Mouse (Mus musculus): ENCODE measurements around the gene Epha6. TPM values are rescaled to one million over a fixed set of nuclear protein-coding genes. Genes with fewer than 3 reads are reported as not detected.
A peak's percentile ranks its signal among the peaks of the same experiment; 100 is the strongest.

Gene Epha6
- polyA plus RNA-seq, 1 experiment from 2014 or later: 1.4 TPM

DNA sequence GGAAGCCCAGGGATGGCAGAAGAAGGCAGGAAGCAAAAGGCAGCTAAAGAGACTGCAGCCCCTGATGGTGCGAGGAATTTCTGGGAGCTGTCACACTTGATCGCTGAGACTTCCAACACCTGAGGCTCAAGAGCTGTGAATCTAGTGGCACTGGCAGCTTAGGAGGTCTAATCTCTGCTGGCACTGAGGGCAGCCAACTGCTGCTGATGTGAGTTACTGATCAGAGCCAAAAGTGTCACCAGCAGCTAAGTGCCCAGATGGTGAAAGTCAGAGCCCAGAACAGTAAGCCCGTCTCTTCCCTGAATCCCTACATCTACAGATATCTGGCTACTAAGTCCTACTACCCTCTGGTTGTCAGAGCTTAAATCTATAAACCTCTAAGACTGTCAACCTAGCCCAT, 518.4 kb downstream of the Epha6 start:
- WGBS: 92% methylated on average over 3 of the region's 3 CpGs

DNA sequence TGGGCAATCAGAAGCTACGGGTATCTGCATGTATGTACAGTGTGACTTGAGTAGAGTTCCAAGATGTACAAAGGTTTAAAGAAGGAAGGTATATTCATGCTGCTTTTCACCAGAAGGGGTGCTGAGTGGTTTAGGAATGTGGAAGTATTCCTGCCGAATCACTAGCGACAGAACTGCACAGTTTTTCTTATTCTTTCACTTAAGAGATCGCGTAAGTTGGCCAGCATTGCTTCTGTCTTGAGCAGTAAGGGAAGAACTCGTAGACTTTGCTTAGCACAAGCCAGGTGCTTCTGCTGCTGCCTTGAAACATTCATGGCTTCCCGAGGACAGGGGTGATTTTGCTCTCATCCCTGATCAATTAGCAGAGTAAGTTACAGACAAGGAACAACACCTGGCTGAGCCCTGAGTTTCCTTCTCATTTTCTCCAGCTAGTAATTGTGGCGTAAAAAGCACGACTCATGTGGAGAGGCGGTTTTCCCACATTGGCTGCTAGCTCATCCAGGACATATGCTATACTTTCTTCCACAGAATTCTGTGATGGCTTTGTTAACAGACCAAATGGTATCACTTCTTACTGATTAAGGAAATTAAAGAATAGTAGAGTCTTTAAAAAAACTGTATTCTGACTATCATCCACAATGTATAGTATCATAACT, 534.7 kb downstream of the Epha6 start:
- 85% methylated on average over 10 of the region's 10 CpGs for WGBS
- H3K4me2 ChIP-seq: no peak overlapping the region
- no peaks in the 10 kb centered on the region for H3K36me3 ChIP-seq (ENCODE audit: control insufficient read depth, insufficient read depth, low read length)
- H3K9ac ChIP-seq (ENCODE audit: low read length): no peak overlapping the region
- no peaks in the 10 kb centered on the region for H3K9me3 ChIP-seq (ENCODE audit: control insufficient read depth, low read length)
- H3K4me1 ChIP-seq (ENCODE audit: control insufficient read depth, insufficient read depth, low read length): no peaks in the 10 kb centered on the region
- no peaks in the 10 kb centered on the region for H3K27me3 ChIP-seq (ENCODE audit: control insufficient read depth, insufficient read depth, low read length)
- no peak overlapping the region for H3K27ac ChIP-seq (ENCODE audit: low read depth, low read length)
- no peak overlapping the region for H3K4me3 ChIP-seq (ENCODE audit: low read depth, low read length)
- ATAC-seq (ENCODE audit: low FRiP score): no peak
- DNase-seq (ENCODE audit: low spot score, missing footprints): no peak

More for the DNA sequence above, 518.4 kb downstream of the Epha6 start:
- no peak for DNase-seq (ENCODE audit: low spot score, missing footprints)
- Histone ChIP-seq H3K4me2 (no peak overlapping the region), H3K4me1 (ENCODE audit: control insufficient read depth, insufficient read depth, low read length) (no peaks in the 10 kb centered on the region), H3K36me3 (ENCODE audit: control insufficient read depth, insufficient read depth, low read length) (no peaks in the 10 kb centered on the region), H3K4me3 (ENCODE audit: low read depth, low read length) (no peak overlapping the region), H3K9me3 (ENCODE audit: control insufficient read depth, low read length) (no peaks in the 10 kb centered on the region), H3K27me3 (ENCODE audit: control insufficient read depth, insufficient read depth, low read length) (no peaks in the 10 kb centered on the region), H3K9ac (ENCODE audit: low read length) (no peak overlapping the region), H3K27ac (ENCODE audit: low read depth, low read length) (no peak overlapping the region)
- no peak for ATAC-seq (ENCODE audit: low FRiP score)

DNA sequence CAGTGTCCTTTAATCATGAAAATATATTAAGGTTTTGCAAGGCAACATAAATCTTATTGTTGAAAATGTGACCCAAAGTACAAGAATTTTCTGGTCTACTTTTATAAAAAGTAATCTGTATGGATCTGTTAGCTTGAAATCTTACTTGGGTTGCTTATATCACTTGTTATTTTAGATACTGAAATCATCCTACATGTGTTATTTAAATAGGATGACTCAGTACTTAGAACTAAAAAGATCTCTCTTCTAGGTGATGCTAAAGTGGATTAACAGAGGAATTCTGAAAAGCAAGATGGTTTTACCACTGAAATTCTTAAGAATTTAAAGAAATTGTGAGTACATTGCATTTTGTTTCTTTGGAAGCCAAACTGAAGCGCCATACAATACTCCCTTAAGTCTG, 561.5 kb downstream of the Epha6 start:
- H3K9me3 ChIP-seq (ENCODE audit: control insufficient read depth, low read length): no peaks in the 10 kb centered on the region
- H3K36me3 ChIP-seq (ENCODE audit: control insufficient read depth, insufficient read depth, low read length): no peaks in the 10 kb centered on the region
- H3K9ac ChIP-seq (ENCODE audit: low read length): no peak overlapping the region
- H3K4me2 ChIP-seq: no peak overlapping the region
- 89% methylated on average over 1 of the region's 1 CpGs for WGBS
- H3K4me1 ChIP-seq (ENCODE audit: control insufficient read depth, insufficient read depth, low read length): no peaks in the 10 kb centered on the region
- no peak overlapping the region for H3K4me3 ChIP-seq (ENCODE audit: low read depth, low read length)
- ATAC-seq (ENCODE audit: low FRiP score) (no peak), DNase-seq (ENCODE audit: low spot score, missing footprints) (no peak)
- no peak overlapping the region for H3K27ac ChIP-seq (ENCODE audit: low read depth, low read length)
- H3K27me3 ChIP-seq (ENCODE audit: control insufficient read depth, insufficient read depth, low read length): no peaks in the 10 kb centered on the region

GRCm38 (mm10) chr16:60028381-60028780, 577.0 kb downstream of the Epha6 start:
- WGBS: 60% methylated on average over 1 of the region's 1 CpGs
- Histone ChIP-seq H3K4me3 (ENCODE audit: low read depth, low read length) (no peak overlapping the region), H3K9me3 (ENCODE audit: control insufficient read depth, low read length) (no peaks in the 10 kb centered on the region), H3K4me1 (ENCODE audit: control insufficient read depth, insufficient read depth, low read length) (no peaks in the 10 kb centered on the region), H3K27ac (ENCODE audit: low read depth, low read length) (no peak overlapping the region), H3K36me3 (ENCODE audit: control insufficient read depth, insufficient read depth, low read length) (no peaks in the 10 kb centered on the region), H3K27me3 (ENCODE audit: control insufficient read depth, insufficient read depth, low read length) (no peaks in the 10 kb centered on the region), H3K9ac (ENCODE audit: low read length) (no peak overlapping the region), H3K4me2 (no peak overlapping the region)
- no peak for ATAC-seq (ENCODE audit: low FRiP score)
- no peak for DNase-seq (ENCODE audit: low spot score, missing footprints)

DNA sequence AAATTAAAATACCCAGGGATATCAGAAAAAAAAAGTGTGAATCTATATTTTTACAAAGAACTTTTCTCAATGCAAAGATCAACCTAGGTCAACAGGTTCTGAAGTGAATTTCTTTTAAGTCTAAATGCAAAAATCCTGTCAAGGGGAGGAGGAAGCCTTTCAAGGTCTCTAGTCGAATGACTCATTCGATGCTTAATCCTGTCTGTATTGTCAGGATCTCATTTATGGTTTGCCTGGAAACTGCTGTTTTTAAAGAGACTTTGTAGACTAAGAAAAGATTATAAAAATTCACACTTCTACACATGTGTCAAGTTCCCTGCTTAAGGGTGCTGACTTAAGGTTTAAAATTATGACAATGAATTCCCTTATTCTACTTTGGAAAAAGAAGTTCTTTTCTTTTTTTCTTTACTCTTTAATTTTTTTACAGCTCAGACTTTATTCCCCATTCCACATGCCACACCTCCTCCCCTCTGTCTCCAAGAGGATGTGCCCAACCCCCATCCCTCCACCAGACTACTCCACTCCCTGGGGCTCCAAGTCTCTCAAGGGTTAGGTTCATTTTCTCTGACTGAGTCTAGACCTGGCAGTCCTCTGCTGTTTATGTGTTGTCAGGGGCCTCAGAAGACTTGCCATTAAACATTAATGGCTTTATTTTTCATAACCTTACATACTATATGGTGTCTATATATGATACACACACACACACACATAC, 598.3 kb downstream of the Epha6 start:
- no peaks in the 10 kb centered on the region for H3K36me3 ChIP-seq (ENCODE audit: control insufficient read depth, insufficient read depth, low read length)
- no peaks in the 10 kb centered on the region for H3K9me3 ChIP-seq (ENCODE audit: control insufficient read depth, low read length)
- no peak overlapping the region for H3K4me2 ChIP-seq
- no peak overlapping the region for H3K27ac ChIP-seq (ENCODE audit: low read depth, low read length)
- H3K4me1 ChIP-seq (ENCODE audit: control insufficient read depth, insufficient read depth, low read length): no peaks in the 10 kb centered on the region
- 31% methylated on average over 2 of the region's 2 CpGs for WGBS
- DNase-seq (ENCODE audit: low spot score, missing footprints) (no peak), ATAC-seq (ENCODE audit: low FRiP score) (0 out of 2 replicates have a peak, but pooled peaks have one; percentile 63)
- H3K27me3 ChIP-seq (ENCODE audit: control insufficient read depth, insufficient read depth, low read length): no peaks in the 10 kb centered on the region
- H3K9ac ChIP-seq (ENCODE audit: low read length): no peak overlapping the region
- no peak overlapping the region for H3K4me3 ChIP-seq (ENCODE audit: low read depth, low read length)

DNA sequence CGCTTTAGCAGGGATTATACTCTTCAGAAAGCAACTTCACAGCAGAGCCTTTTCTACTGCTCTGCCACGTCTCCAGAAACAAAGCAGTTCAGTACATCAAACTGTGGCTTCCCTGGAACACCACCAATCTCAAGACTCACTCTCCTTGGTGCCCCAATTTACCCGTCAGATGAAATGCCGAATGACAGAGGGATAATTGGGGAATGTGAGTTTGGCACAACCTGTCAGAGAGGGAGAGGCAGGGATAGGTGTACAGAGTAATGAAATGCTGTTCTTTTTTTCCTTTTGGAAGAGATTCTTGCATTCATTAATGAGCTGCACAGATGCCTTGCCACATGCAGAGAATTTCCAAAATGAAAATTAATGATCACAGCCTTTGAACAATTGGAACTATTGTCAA, 635.5 kb downstream of the Epha6 start:
- DNase-seq (ENCODE audit: low spot score, missing footprints) (no peak), ATAC-seq (ENCODE audit: low FRiP score) (no peak)
- Histone ChIP-seq H3K27ac (ENCODE audit: low read depth, low read length) (no peak overlapping the region), H3K4me2 (no peak overlapping the region), H3K36me3 (ENCODE audit: control insufficient read depth, insufficient read depth, low read length) (no peaks in the 10 kb centered on the region), H3K9ac (ENCODE audit: low read length) (no peak overlapping the region), H3K4me3 (ENCODE audit: low read depth, low read length) (no peak overlapping the region), H3K27me3 (ENCODE audit: control insufficient read depth, insufficient read depth, low read length) (no peaks in the 10 kb centered on the region), H3K9me3 (ENCODE audit: control insufficient read depth, low read length) (no peaks in the 10 kb centered on the region), H3K4me1 (ENCODE audit: control insufficient read depth, insufficient read depth, low read length) (no peaks in the 10 kb centered on the region)
- WGBS: 39% methylated on average over 4 of the region's 4 CpGs

DNA sequence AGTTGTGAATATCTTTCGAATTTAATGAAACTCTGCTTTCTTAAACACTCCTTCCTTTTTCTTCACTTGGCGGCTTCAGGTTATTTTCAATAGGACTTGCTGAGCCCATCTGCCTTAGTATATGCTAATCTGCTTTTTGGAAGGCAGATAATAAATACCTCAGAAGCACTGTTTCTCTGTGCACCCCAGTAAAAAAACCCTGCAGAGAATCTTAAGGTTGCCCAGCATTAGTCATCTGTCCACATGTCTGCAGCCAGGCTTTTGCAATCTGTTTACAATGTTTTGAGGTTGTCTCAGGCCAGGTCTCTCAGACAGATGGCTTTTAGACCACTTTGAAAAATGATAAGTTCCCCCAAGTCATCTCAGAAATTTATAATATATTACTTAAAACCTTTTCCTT, 649.6 kb downstream of the Epha6 start:
- DNase-seq (ENCODE audit: low spot score, missing footprints) (no peak), ATAC-seq (ENCODE audit: low FRiP score) (no peak)
- no peaks in the 10 kb centered on the region for H3K27me3 ChIP-seq (ENCODE audit: control insufficient read depth, insufficient read depth, low read length)
- no peak overlapping the region for H3K27ac ChIP-seq (ENCODE audit: low read depth, low read length)
- WGBS: 87% methylated on average over 2 of the region's 2 CpGs
- no peaks in the 10 kb centered on the region for H3K36me3 ChIP-seq (ENCODE audit: control insufficient read depth, insufficient read depth, low read length)
- no peak overlapping the region for H3K4me3 ChIP-seq (ENCODE audit: low read depth, low read length)
- H3K4me2 ChIP-seq: no peak overlapping the region
- no peaks in the 10 kb centered on the region for H3K9me3 ChIP-seq (ENCODE audit: control insufficient read depth, low read length)
- H3K9ac ChIP-seq (ENCODE audit: low read length): no peak overlapping the region
- H3K4me1 ChIP-seq (ENCODE audit: control insufficient read depth, insufficient read depth, low read length): no peaks in the 10 kb centered on the region

- Histone ChIP-seq H3K4me1 (ENCODE audit: control insufficient read depth, insufficient read depth, low read length) (no peaks in the 10 kb centered on the region), H3K4me3 (ENCODE audit: low read depth, low read length) (no peak overlapping the region), H3K27me3 (ENCODE audit: control insufficient read depth, insufficient read depth, low read length) (no peaks in the 10 kb centered on the region), H3K27ac (ENCODE audit: low read depth, low read length) (no peak overlapping the region), H3K4me2 (no peak overlapping the region), H3K9ac (ENCODE audit: low read length) (no peak overlapping the region), H3K36me3 (ENCODE audit: control insufficient read depth, insufficient read depth, low read length) (no peaks in the 10 kb centered on the region), H3K9me3 (ENCODE audit: control insufficient read depth, low read length) (no peaks in the 10 kb centered on the region)
- WGBS: 88% methylated on average over 4 of the region's 4 CpGs
- no peak for DNase-seq (ENCODE audit: low spot score, missing footprints)
- no peak for ATAC-seq (ENCODE audit: low FRiP score)
These were observed 681.6 kb downstream of the Epha6 start for GRCm38 (mm10) chr16:59923696-59924095.

DNA sequence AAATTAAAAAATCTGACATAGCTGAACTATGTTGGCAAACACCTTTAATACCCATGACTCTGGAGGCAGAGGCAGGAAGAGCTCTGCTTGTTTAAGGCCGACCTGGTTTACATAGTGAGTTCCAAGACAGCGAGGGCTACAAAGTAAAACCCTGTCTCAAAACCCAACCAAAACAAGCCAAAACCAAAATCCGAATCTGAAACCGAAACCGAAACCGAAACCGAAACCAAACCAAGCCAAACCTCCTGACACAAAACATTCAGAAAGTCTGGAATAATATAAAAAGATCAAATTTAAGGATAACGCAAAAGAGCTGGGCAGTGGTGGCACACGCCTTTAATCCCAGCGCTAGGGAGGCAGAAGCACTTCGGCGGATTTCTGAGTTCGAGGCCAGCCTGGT, 725.3 kb downstream of the Epha6 start:
- ATAC-seq (ENCODE audit: low FRiP score) (no peak), DNase-seq (ENCODE audit: low spot score, missing footprints) (no peak)
- Histone ChIP-seq H3K9me3 (ENCODE audit: control insufficient read depth, low read length) (no peaks in the 10 kb centered on the region), H3K4me1 (ENCODE audit: control insufficient read depth, insufficient read depth, low read length) (no peaks in the 10 kb centered on the region), H3K9ac (ENCODE audit: low read length) (no peak overlapping the region), H3K27ac (ENCODE audit: low read depth, low read length) (no peak overlapping the region), H3K27me3 (ENCODE audit: control insufficient read depth, insufficient read depth, low read length) (no peaks in the 10 kb centered on the region), H3K4me2 (no peak overlapping the region), H3K36me3 (ENCODE audit: control insufficient read depth, insufficient read depth, low read length) (no peaks in the 10 kb centered on the region), H3K4me3 (ENCODE audit: low read depth, low read length) (no peak overlapping the region)
- 95% methylated on average over 13 of the region's 13 CpGs for WGBS

Measured in midbrain, embryonic 11.5 days (tissue).